Mouse (Mus musculus): ENCODE data around the gene Glt8d2. TPM values are rescaled to one million over a fixed set of nuclear protein-coding genes. Genes with fewer than 3 reads are reported as not detected.

Glt8d2 gene
- polyA plus RNA-seq, 1 experiment from 2014 or later, result 1.6 TPM

GRCm38 (mm10) chr10:82681639-82682038 lies 8.8 kb downstream of the Glt8d2 start:
- ATAC-seq (replicated peaks; ENCODE audit: insufficient number of reproducible peaks, low FRiP score, low TSS enrichment), result no peak
- Histone ChIP-seq H3K27me3 (ENCODE audit: control insufficient read depth, insufficient read depth, low read length) (no peaks in the 10 kb centered on the region), H3K36me3 (ENCODE audit: control insufficient read depth, insufficient read depth, low read length) (no peaks in the 10 kb centered on the region), H3K9ac (ENCODE audit: low read depth, low read length) (no peak overlapping the region), H3K4me1 (ENCODE audit: control insufficient read depth, insufficient read depth, low read length) (no peaks in the 10 kb centered on the region), H3K9me3 (replicated peaks; ENCODE audit: control insufficient read depth, low read length) (no peaks in the 10 kb centered on the region), H3K4me3 (ENCODE audit: low read depth, low read length) (no peak overlapping the region), H3K4me2 (no peak overlapping the region), H3K27ac (ENCODE audit: low read depth, low read length) (no peak overlapping the region)
- WGBS (ENCODE audit: insufficient replicate concordance), result 75% methylated on average over 7 of the region's 7 CpGs

GRCm38 (mm10) chr10:82680769-82681168 lies 9.7 kb downstream of the Glt8d2 start:
- whole genome bisulfite sequencing (ENCODE audit: insufficient replicate concordance), result 73% methylated on average over 5 of the region's 5 CpGs

GRCm38 (mm10) chr10:82676949-82677348 lies 13.5 kb downstream of the Glt8d2 start:
- 83% methylated on average over 6 of the region's 6 CpGs for WGBS (ENCODE audit: insufficient replicate concordance)
- ATAC-seq (replicated peaks; ENCODE audit: insufficient number of reproducible peaks, low FRiP score, low TSS enrichment), result no peak
- H3K27ac ChIP-seq (ENCODE audit: low read depth, low read length), result no peak overlapping the region
- H3K9ac ChIP-seq (ENCODE audit: low read depth, low read length), result no peak overlapping the region
- no peak overlapping the region for H3K4me3 ChIP-seq (ENCODE audit: low read depth, low read length)
- no peaks in the 10 kb centered on the region for H3K9me3 ChIP-seq (replicated peaks; ENCODE audit: control insufficient read depth, low read length)
- H3K4me1 ChIP-seq (ENCODE audit: control insufficient read depth, insufficient read depth, low read length), result no peaks in the 10 kb centered on the region
- no peaks in the 10 kb centered on the region for H3K36me3 ChIP-seq (ENCODE audit: control insufficient read depth, insufficient read depth, low read length)
- H3K27me3 ChIP-seq (ENCODE audit: control insufficient read depth, insufficient read depth, low read length), result no peaks in the 10 kb centered on the region
- no peak overlapping the region for H3K4me2 ChIP-seq

More at GRCm38 (mm10) chr10:82680769-82681168, 9.7 kb downstream of the Glt8d2 start:
- Histone ChIP-seq H3K9ac (ENCODE audit: low read depth, low read length) (no peak overlapping the region), H3K27ac (ENCODE audit: low read depth, low read length) (no peak overlapping the region), H3K4me1 (ENCODE audit: control insufficient read depth, insufficient read depth, low read length) (no peaks in the 10 kb centered on the region), H3K9me3 (replicated peaks; ENCODE audit: control insufficient read depth, low read length) (no peaks in the 10 kb centered on the region), H3K4me3 (ENCODE audit: low read depth, low read length) (no peak overlapping the region), H3K36me3 (ENCODE audit: control insufficient read depth, insufficient read depth, low read length) (no peaks in the 10 kb centered on the region), H3K27me3 (ENCODE audit: control insufficient read depth, insufficient read depth, low read length) (no peaks in the 10 kb centered on the region), H3K4me2 (no peak overlapping the region)
- ATAC-seq (replicated peaks; ENCODE audit: insufficient number of reproducible peaks, low FRiP score, low TSS enrichment), result no peak

GRCm38 (mm10) chr10:82670205-82670604 lies 20.2 kb downstream of the Glt8d2 start:
- 0 out of 2 replicates have a peak, but pooled peaks cover 2% of the 10 kb centered on the region for H3K27me3 ChIP-seq (ENCODE audit: control insufficient read depth, insufficient read depth, low read length)
- no peak overlapping the region for H3K9ac ChIP-seq (ENCODE audit: low read depth, low read length)
- no peak overlapping the region for H3K27ac ChIP-seq (ENCODE audit: low read depth, low read length)
- no peaks in the 10 kb centered on the region for H3K36me3 ChIP-seq (ENCODE audit: control insufficient read depth, insufficient read depth, low read length)
- ATAC-seq (replicated peaks; ENCODE audit: insufficient number of reproducible peaks, low FRiP score, low TSS enrichment), result no peak
- peaks cover 4% of the 10 kb centered on the region; the same call in 1 of the 2 replicates for H3K4me1 ChIP-seq (ENCODE audit: control insufficient read depth, insufficient read depth, low read length)
- H3K4me2 ChIP-seq, result no peak overlapping the region
- WGBS (ENCODE audit: insufficient replicate concordance), result 61% methylated on average over 6 of the region's 6 CpGs
- no peaks in the 10 kb centered on the region for H3K9me3 ChIP-seq (replicated peaks; ENCODE audit: control insufficient read depth, low read length)
- H3K4me3 ChIP-seq (ENCODE audit: low read depth, low read length), result no peak overlapping the region

GRCm38 (mm10) chr10:82666436-82667234 lies 23.8 kb downstream of the Glt8d2 start:
- H3K9ac ChIP-seq (ENCODE audit: low read depth, low read length), result 0 out of 2 replicates have a peak overlapping the region, but pooled peaks have one; percentile 43
- peak overlapping the region; percentile 61 for H3K4me2 ChIP-seq
- H3K27me3 ChIP-seq (ENCODE audit: control insufficient read depth, insufficient read depth, low read length), result 0 out of 2 replicates have a peak, but pooled peaks cover 2% of the 10 kb centered on the region
- H3K9me3 ChIP-seq (replicated peaks; ENCODE audit: control insufficient read depth, low read length), result no peaks in the 10 kb centered on the region
- 13% methylated on average over 22 of the region's 22 CpGs for WGBS (ENCODE audit: insufficient replicate concordance)
- H3K36me3 ChIP-seq (ENCODE audit: control insufficient read depth, insufficient read depth, low read length), result no peaks in the 10 kb centered on the region
- ATAC-seq (replicated peaks; ENCODE audit: insufficient number of reproducible peaks, low FRiP score, low TSS enrichment), result peak; percentile 65
- H3K27ac ChIP-seq (ENCODE audit: low read depth, low read length), result no peak overlapping the region
- peaks cover 4% of the 10 kb centered on the region; the same call in 1 of the 2 replicates for H3K4me1 ChIP-seq (ENCODE audit: control insufficient read depth, insufficient read depth, low read length)
- H3K4me3 ChIP-seq (ENCODE audit: low read depth, low read length), result peak overlapping the region; percentile 27

- 63% methylated on average over 3 of the region's 3 CpGs for WGBS (ENCODE audit: insufficient replicate concordance)
- ATAC-seq (replicated peaks; ENCODE audit: insufficient number of reproducible peaks, low FRiP score, low TSS enrichment), result no peak
Measured at GRCm38 (mm10) chr10:82665951-82666350, 24.5 kb downstream of the Glt8d2 start.

GRCm38 (mm10) chr10:82663289-82663688 lies 27.2 kb downstream of the Glt8d2 start:
- Histone ChIP-seq H3K27me3 (ENCODE audit: control insufficient read depth, insufficient read depth, low read length) (no peaks in the 10 kb centered on the region), H3K27ac (ENCODE audit: low read depth, low read length) (no peak overlapping the region), H3K4me1 (ENCODE audit: control insufficient read depth, insufficient read depth, low read length) (peaks cover 4% of the 10 kb centered on the region; the same call in 1 of the 2 replicates), H3K4me2 (no peak overlapping the region), H3K9ac (ENCODE audit: low read depth, low read length) (no peak overlapping the region), H3K4me3 (ENCODE audit: low read depth, low read length) (no peak overlapping the region), H3K9me3 (replicated peaks; ENCODE audit: control insufficient read depth, low read length) (no peaks in the 10 kb centered on the region), H3K36me3 (ENCODE audit: control insufficient read depth, insufficient read depth, low read length) (no peaks in the 10 kb centered on the region)
- no peak for ATAC-seq (replicated peaks; ENCODE audit: insufficient number of reproducible peaks, low FRiP score, low TSS enrichment)
- 79% methylated on average over 2 of the region's 2 CpGs for WGBS (ENCODE audit: insufficient replicate concordance)

More at GRCm38 (mm10) chr10:82665951-82666350, 24.5 kb downstream of the Glt8d2 start:
- H3K27me3 ChIP-seq (ENCODE audit: control insufficient read depth, insufficient read depth, low read length), result 0 out of 2 replicates have a peak, but pooled peaks cover 2% of the 10 kb centered on the region
- H3K4me1 ChIP-seq (ENCODE audit: control insufficient read depth, insufficient read depth, low read length), result peaks cover 4% of the 10 kb centered on the region; the same call in 1 of the 2 replicates
- no peak overlapping the region for H3K9ac ChIP-seq (ENCODE audit: low read depth, low read length)
- H3K4me2 ChIP-seq, result no peak overlapping the region
- no peak overlapping the region for H3K4me3 ChIP-seq (ENCODE audit: low read depth, low read length)
- no peaks in the 10 kb centered on the region for H3K36me3 ChIP-seq (ENCODE audit: control insufficient read depth, insufficient read depth, low read length)
- no peaks in the 10 kb centered on the region for H3K9me3 ChIP-seq (replicated peaks; ENCODE audit: control insufficient read depth, low read length)
- H3K27ac ChIP-seq (ENCODE audit: low read depth, low read length), result no peak overlapping the region

- H3K4me3 ChIP-seq (ENCODE audit: low read depth, low read length), result no peak overlapping the region
Measured at GRCm38 (mm10) chr10:82662267-82662990, 28.0 kb downstream of the Glt8d2 start.

More at GRCm38 (mm10) chr10:82662267-82662990, 28.0 kb downstream of the Glt8d2 start:
- WGBS (ENCODE audit: insufficient replicate concordance), result 75% methylated on average over 14 of the region's 14 CpGs
- peaks cover 4% of the 10 kb centered on the region; the same call in 1 of the 2 replicates for H3K4me1 ChIP-seq (ENCODE audit: control insufficient read depth, insufficient read depth, low read length)
- H3K27me3 ChIP-seq (ENCODE audit: control insufficient read depth, insufficient read depth, low read length), result no peaks in the 10 kb centered on the region
- ATAC-seq (replicated peaks; ENCODE audit: insufficient number of reproducible peaks, low FRiP score, low TSS enrichment), result no peak
- H3K27ac ChIP-seq (ENCODE audit: low read depth, low read length), result no peak overlapping the region
- no peak overlapping the region for H3K9ac ChIP-seq (ENCODE audit: low read depth, low read length)
- no peaks in the 10 kb centered on the region for H3K9me3 ChIP-seq (replicated peaks; ENCODE audit: control insufficient read depth, low read length)
- no peaks in the 10 kb centered on the region for H3K36me3 ChIP-seq (ENCODE audit: control insufficient read depth, insufficient read depth, low read length)
- H3K4me2 ChIP-seq, result no peak overlapping the region
